Mouse (Mus musculus) fat pad, adult 2 months (tissue): ENCODE data around the gene Foxr1.
A peak's percentile ranks its signal among the peaks of the same experiment; 100 is the strongest.

Experiments used
- DNase-seq: peaks from one replicate; pipeline ENCODE4 v3.0.0-alpha.2; 2011; ENCODE audit warnings: low read depth, low spot score; ENCODE audit errors: extremely low read depth

Foxr1 gene

DNA sequence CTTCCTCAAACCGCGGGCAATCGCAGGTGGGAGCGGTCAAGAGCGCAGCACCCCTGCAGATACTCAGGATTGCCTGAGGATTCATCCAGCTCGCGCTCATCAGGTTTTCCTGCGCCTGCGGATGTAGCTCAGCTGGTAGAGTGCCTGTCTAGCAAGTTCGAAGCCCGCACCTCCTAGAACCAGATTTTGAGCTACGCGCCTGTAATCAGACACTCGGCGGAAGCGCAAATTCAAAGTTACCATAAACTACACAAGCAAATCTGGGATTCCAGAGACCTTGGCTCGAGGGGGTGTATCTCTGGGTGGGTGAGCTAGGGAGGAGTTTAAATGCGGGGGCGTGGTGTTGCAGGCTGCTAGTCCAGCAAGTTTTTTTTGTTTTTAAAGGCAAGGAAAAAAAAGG lies at the start of gene Foxr1:
TSS of gene Foxr1 (minus strand) at position 176 of the 400 bp plus-strand sequence.
- DNase-seq = no peak

DNA sequence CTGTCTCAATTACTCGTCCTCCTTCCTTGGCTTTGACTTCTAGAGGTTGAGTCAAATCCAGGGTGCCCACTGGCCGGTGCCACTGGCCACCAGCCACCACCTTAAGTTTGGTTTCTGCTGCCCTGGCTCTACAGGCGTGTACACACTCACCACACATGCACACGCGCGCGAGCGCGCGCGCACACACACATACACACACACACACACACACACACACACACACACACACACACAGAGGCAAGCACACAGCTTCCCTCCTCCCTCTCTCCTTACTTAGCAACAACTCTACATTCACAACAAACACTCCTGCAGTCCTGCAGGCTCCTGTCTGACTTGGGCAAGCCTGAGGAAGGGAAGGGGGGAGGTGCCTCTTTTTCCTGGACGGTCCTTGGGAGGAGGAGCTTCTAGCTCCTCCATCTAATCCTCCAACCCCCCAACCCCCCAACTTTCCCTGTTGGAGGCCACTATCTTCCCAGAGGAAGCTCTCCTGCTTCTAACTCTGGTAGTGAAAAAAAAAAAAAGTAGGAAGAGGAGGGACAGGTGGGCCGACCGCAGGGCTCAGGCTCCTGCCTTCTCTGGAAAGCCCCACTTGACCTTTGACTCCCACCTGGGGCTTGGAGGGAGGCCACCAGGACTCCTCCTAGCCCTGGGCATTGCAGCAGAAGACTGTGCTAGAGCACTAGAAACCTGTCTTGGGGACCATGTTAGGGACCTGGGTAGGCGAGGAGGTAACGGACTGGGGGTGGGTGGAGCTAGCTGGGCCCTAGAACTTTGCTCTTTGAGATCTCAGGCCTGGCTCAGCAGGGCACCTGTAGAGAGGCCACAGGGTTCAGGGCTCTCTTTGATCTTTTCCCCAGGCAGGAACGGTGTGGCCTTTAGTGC lies 49.4 kb upstream of the Foxr1 start:
- DNase-seq = no peak

- no peak for DNase-seq
These were observed 48.7 kb upstream of the Foxr1 start for GRCm38 (mm10) chr9:44489651-44490085.

GRCm38 (mm10) chr9:44488855-44489381 lies 48.0 kb upstream of the Foxr1 start:
- DNase-seq = peak; percentile 88

- no peak for DNase-seq
These were observed 47.5 kb upstream of the Foxr1 start for GRCm38 (mm10) chr9:44488416-44488815.

DNA sequence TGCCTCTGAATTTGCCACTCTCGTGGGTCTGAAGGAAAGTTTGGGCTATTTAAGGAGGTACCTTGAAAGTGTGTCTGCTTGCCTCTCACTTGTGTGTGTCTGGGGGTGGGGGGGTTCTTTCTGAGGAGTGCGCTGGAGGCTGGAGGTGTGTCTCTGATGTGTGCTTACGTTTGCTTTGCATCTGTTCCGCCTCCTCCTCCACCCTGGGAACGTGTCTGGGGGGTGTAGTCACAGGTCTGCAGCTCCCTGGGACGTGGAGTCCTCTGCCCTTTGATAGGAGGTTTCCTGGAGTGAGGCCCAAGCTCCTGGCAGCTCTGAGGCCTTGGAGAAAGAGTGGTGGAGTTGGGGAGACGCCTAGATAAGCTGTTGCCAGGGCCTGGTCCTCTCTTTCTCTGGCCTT lies 46.5 kb upstream of the Foxr1 start:
- no peak for DNase-seq

DNA sequence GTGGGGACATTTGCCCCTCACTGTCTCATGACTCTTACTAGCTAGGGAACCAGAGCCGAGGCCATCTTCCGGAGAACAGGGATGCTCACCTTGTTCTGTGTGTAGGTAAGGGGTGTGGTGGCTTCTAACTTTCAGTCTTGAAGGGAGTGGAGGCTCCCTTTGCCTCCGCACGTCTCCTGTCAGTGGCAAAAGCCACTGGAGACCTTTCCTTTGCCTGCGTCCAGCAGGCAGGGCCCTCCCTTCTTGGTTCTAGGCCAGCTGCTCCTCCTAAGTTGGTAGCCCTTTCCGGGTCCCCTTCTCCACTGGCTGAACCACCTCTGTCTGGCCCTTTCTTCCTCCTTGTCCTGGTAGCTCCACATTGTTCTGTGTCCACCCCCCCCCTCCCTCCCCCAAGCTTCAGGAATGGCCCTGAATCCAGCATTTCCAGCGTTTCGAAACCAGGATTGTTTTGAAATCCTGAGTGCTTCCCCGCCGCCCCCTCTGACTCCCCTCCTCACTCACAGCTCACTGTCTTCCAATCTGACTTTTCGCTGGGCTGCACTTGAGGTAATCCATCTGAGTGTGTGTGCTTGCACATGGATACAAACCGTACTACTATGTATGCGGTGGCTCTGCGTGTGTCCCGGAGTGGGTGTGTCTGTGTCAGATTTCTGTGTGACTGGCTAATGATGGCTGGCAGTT lies 45.9 kb upstream of the Foxr1 start:
- no peak for DNase-seq

DNA sequence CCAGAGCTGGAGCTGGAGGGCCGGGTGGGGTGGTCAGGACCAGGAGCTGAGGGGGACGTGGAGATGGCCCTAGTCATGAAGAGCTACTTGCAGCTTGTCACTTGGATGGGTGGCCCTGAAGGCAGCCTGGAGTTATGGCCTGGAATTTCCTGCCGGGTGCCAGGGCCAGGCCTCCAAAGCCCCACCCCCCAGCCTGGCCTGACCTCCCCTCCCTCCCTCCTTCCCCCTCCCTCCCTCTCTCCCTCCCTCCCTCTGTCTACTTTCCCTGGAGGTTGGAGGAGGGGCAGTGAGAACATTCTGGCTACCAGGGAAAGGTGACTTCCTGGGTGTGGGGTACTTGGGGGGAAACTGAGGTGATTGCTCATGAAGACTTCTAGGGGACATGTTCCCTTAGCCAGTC lies 45.4 kb upstream of the Foxr1 start:
- no peak for DNase-seq

DNA sequence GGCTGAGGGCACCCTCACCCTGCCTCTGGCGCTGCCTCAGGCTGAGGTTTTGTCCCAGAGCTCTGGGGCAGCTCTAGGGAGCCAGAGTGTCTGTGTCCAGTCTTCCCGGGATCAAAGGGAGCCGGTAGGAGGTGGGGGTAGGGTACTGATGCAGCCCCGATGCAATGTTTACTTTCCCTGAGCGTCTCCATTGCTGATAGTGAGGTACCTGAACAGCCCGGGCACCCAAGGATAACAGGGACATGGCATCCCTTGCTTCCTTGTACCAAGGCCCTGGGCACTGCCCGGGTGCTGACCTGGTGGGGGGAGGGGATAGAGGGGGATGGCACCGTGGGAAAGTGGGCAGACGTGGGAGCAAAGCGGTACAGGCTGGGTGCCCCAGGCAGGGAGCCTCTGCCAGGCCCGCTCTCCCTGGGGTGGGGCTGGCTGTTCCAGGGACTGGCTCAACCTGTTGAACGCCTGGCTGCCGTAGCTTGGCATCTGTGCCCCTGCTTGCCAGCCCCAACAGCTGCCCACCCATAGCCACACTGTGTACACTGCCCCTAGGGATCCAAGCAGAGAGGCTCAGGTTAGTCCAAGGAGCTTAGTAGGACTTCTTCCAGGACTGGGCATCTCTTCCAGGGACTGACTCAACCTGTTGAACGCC lies 44.7 kb upstream of the Foxr1 start:
- peak; percentile 87 for DNase-seq

- DNase-seq = no peak
These were observed 44.2 kb upstream of the Foxr1 start for GRCm38 (mm10) chr9:44485105-44485515.

DNA sequence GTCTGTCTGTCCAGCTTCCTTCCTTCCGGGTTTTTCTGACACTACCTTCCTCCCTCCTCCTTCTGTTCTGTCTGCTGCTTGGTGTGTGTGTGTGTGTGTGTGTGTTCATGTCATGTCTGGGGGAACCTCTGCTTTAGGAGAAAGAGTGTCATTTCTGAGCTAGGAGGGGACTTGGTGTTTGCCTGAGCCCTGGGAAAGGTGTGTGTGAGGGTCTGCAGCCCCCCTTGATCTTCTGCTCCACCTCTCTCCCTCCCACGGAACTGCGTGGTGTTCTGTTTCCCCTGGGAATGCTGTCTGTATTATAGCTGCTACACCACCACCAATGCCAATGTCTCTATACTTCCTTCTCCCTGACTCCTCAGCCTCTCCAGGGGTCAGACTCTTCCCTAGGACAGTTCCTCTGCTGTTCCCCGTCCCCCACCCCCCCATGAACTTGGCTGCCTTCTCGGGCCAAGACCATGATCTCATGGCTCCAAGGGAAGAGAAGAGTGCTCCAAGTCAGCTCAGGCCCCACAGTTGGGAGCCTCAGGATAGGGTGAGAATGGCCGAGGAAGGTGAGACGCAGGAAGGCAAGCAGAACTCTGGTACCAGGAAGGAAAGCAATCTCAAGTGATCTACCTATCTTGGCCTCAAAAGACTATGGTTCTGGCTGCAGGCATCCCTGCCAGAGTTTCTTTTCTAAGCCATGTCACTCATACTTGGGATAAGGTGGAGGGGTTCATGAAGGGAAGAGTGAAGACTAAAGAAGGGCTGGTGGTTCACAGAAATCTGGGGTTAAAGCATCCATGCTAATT lies 43.6 kb upstream of the Foxr1 start:
- no peak for DNase-seq

GRCm38 (mm10) chr9:44483510-44484044 lies 42.6 kb upstream of the Foxr1 start:
- DNase-seq = no peak

- DNase-seq = no peak
These were observed 42.1 kb upstream of the Foxr1 start for GRCm38 (mm10) chr9:44483041-44483509.

- DNase-seq = no peak
These were observed 41.6 kb upstream of the Foxr1 start, which contains the start of gene Bcl9l for GRCm38 (mm10) chr9:44482552-44482951. Gene Bcl9l, plus strand, starts transcription at chr9:44482825.

DNA sequence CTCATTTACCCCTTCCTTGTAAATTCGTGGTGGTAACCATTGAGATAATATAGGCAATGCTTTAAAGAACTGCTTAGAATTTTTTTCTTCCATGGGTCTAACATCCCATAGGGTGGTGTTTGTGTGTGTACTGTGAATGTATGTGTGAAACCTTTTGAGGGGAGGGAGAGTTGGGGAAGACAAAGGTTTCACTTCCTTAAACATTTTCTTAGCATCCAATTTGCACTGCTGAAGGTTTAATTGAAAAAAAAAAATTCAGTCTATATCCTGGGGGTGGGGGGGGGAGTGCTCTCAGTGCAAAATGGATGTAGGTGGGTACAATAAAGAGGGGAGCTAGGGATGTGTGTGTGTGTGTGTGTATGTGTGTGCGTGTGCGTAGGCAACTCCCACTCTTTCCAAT lies 41.2 kb upstream of the Foxr1 start:
- DNase-seq = no peak

- no peak for DNase-seq
These were observed 38.9 kb upstream of the Foxr1 start for GRCm38 (mm10) chr9:44479628-44480428.

GRCm38 (mm10) chr9:44478959-44479605 lies 38.1 kb upstream of the Foxr1 start:
- no peak for DNase-seq

DNA sequence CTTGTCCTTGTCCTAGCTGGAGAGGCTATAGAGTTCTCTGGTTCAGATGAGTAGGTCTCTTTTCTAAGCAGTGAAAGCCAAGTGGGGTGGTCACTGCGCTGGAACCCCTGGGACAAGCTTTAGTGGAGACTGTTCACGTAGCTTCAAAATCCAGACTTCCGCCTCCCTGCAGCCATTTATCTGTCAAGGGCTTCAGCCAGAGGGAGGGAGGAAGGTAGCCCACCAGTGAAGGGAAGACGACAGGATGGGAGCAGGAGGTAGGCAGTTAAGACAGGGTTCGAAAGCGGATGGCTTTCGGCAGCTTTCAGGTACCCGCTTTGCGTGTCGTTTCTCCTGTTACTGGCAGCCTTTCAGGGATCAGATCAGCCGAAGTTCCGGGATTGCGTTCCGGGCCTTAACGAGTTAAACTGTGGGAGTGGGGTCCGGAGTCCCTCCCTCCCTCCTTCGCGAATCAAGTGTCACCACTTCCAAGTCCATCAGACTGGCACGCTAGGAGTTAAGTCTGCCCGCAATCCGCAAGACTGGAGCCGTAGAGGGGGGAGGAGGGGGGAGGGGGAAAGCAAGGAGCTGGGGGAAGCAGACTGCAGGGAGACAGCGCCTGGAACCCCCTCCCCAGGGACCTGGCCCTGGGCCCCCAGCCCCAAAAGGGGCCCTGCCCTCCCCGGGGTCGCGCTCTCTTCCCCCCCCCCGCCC lies 37.4 kb upstream of the Foxr1 start:
- DNase-seq = no peak
